Mouse (Mus musculus): ENCODE data around the gene Tfdp1.
"Not testable (repeated sequence)": the region's sequence is repeated elsewhere in the genome, so short reads cannot be mapped to it uniquely, and the experiment has no call there.

Gene Tfdp1

GRCm38 (mm10) chr8:13338255-13338860 is at the start of gene Tfdp1:
Tfdp1 (plus strand) TSS chr8:13338751.
- peak; percentile 86 for DNase-seq (ENCODE audit: low read depth, low spot score)

DNA sequence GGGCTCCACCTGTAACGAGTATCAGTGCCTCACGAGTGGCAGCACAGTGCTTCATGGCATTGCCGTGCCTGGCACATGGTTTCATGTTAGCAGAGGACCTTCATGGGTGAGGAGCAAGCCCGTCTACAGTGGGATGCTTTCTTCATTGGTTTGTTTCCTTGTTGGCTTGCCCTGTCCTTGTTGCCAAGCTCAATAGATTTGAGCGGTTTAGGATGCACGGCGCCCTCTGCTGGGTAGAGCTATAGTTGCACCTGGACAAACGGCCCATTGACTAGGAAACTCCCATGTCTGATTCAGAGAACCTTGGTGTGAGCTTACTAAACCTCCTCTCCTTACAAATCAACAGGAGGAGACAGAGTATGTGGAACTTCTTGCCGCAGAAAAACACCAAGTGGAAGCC is 46.2 kb upstream of the Tfdp1 start:
- DNase-seq (ENCODE audit: low read depth, low spot score): peak; percentile 63

- DNase-seq (ENCODE audit: low read depth, low spot score): no peak
Observed at GRCm38 (mm10) chr8:13293677-13294470, 44.7 kb upstream of the Tfdp1 start.

- no peak for DNase-seq (ENCODE audit: low read depth, low spot score)
Observed at GRCm38 (mm10) chr8:13299571-13299970, 39.0 kb upstream of the Tfdp1 start.

DNA sequence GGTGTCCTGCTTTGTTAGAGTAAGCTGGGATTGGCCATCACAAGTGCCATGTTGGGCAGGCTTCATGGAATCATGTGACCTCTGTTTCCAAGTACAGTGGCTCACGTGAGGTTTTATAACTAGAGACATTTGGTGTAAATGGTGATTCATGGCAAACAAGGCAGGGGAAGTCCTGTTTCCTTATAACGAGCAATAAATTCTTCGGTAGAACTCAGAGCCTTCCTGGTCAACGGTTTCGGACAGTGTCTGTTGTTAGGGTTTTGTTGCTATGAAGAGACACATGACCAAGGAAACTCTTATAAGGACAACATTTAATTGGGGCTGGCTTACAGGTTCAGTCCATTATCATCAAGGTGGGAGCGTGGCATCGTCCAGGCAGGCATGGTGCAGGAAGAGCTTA is 37.5 kb upstream of the Tfdp1 start:
- DNase-seq (ENCODE audit: low read depth, low spot score): no peak

- no peak for DNase-seq (ENCODE audit: low read depth, low spot score)
Observed at GRCm38 (mm10) chr8:13305459-13305858, 33.1 kb upstream of the Tfdp1 start.

- DNase-seq (ENCODE audit: low read depth, low spot score): no peak
Observed at GRCm38 (mm10) chr8:13305884-13306283, 32.7 kb upstream of the Tfdp1 start.

DNA sequence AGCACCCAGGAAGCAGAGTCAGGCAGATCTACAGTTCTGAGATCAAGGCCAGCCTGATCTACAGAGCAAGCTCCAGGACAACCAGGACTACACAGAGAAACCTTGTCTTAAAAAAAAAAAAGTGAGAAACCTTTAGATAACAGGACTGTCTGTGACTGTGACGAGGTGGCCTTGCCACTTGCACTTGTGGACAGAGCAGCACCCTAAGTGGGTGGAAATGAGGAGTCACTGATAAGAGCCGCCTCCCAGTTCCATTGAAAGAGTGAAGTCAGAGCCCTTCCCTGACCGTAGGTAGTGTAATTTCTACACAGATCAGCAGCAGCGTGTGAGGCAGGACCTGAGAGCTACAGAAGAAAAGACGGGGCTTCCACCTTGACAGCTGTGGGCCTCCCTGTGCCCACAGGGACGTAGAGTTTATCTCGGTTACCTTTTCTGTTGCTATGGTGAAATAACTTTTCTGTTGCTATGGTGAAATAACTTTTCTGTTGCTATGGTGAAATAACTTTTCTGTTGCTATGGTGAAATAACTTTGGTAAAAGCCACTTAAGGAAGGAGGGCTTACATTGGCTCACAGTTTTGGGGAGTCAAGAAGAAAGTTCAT is 32.1 kb upstream of the Tfdp1 start:
- no peak for DNase-seq (ENCODE audit: low read depth, low spot score)

- no peak for DNase-seq (ENCODE audit: low read depth, low spot score)
Observed at GRCm38 (mm10) chr8:13306916-13307315, 31.6 kb upstream of the Tfdp1 start.

DNA sequence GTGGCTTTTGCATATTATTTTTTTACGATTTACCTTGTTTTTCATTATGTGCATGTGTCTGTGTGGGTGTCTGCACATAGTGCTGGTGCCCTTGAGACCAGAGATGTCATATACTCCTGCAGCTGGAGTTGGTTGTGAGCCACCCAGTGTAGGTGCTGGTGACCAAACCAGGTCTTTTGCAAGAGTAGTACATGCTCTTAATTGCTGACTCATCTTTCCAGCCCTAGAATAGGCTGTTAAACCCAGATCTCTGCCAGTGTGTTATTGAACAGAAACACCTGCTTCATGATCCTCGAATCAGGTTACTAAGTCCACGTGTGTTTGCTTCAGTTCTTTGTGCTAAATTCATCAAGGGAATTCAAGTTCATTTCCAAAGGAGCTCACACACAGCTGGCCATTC is 23.6 kb upstream of the Tfdp1 start:
- DNase-seq (ENCODE audit: low read depth, low spot score): no peak

DNA sequence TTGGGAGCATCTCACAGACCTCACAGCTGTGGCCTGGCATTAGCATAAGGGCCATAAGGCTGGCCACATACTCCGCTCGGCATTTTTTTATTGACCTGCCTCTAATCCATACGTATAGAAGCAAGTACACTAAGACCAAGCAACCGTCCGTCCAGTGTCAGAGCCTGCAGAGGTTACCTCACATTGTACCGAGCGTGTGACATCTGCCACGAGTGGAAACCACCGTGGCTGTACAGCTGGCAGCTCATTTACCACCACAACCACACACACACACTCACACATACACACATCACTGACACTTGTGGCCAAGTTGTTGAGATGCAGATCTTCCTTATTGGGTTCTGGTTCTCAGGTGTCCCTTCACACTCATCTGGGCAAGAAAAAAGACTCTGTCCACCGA is 21.9 kb upstream of the Tfdp1 start:
- DNase-seq (ENCODE audit: low read depth, low spot score): no peak

DNA sequence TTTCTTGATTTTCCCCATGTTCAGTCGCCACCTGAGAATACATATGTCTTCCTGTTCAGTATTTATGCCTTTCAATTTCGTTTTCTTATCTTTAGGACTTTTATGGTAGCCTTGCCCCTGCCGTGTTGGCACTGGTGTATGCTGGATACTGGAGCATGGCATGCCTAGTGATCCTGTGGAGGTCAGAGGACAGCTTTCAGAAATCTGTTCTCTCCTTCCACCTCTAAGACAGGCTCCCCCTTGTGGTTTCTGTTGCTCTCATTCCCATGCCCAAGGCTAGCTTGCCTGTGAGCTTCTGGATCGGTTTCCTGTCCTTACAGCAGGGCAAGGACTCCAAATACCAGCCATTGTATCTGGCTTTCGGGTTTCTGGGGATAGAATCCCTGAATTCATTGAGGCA is 12.0 kb upstream of the Tfdp1 start:
- no peak for DNase-seq (ENCODE audit: low read depth, low spot score)

- no peak for DNase-seq (ENCODE audit: low read depth, low spot score)
Observed at GRCm38 (mm10) chr8:13334671-13335070, 3.9 kb upstream of the Tfdp1 start.

DNA sequence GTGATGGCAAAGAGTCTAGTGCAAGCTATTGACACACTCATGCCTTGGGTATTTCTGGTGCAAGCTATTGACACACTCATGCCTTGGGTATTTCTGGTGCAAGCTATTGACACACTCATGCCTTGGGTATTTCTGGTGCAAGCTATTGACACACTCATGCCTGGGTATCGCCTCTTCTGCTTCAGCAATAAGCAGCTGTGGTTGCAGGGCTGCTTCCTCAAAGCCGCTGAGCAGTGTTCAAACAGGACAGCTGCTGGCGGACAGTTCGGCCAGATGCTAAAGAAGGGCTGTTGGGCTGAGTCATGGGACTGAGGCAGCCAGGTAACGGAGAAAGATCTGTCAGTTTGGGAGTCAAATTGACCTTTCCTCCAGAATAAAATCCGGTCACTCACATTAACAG is 1.3 kb upstream of the Tfdp1 start:
- DNase-seq (ENCODE audit: low read depth, low spot score): not testable (repeated sequence)

DNA sequence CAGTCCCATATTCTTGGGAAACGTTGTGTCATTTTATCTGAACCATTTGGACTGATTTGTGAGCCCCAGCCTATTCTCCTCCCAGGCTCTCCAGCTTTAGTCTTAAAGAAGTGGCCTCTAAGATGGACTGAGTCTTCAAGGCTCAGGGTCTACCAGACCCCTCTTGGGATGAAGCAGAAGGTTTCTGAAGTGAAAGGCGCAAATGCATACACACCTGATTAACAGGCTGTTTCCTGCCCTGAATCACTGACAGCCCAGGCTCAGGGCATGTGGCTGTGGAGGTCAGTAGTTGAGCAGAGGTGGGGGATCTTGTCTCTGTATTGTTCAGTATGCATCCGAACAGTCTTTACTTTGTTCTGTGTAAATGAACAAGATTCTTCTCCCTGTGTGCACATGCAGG is 873 bp upstream of the Tfdp1 start:
- no peak for DNase-seq (ENCODE audit: low read depth, low spot score)

DNA sequence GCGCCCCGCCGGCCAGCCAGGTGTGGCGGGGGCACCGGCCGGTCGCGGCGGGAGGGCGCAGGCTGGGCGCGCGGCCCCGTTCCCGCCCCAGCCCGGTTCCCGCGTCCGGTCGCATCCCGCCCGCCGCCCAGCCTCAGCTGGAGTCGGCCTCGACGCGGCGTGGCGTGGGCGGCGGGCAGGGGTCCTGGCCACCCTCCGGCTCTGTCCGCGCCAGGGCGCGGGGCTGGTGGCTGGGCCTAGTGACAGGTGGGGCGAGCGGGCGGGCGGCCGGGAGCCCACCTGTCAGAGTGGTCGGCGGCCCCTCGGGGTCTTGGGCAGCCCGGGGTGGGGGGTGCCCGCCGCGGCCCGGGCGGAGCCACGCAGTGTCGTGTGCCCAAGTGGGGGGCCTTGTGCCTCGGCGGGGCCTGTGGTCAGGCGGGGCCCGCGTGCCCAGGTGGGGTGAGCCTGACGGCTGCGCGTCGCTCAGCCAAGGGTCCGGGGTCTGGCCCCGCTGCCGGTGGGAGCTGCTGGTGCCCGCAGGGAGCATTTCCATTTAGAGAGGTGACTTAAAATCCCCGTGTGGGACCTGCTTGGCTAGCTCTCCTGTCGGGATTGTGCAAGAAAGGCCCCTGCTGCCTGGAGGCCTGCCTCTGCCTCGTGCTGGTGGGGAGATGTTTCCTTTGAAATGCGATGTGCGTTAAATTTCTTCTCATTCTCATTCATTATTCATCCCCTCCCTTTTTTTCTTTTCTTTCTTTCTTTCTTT is 522 bp downstream of the Tfdp1 start:
- DNase-seq (ENCODE audit: low read depth, low spot score): no peak

GRCm38 (mm10) chr8:13339646-13339990 is 1.1 kb downstream of the Tfdp1 start:
- no peak for DNase-seq (ENCODE audit: low read depth, low spot score)

DNA sequence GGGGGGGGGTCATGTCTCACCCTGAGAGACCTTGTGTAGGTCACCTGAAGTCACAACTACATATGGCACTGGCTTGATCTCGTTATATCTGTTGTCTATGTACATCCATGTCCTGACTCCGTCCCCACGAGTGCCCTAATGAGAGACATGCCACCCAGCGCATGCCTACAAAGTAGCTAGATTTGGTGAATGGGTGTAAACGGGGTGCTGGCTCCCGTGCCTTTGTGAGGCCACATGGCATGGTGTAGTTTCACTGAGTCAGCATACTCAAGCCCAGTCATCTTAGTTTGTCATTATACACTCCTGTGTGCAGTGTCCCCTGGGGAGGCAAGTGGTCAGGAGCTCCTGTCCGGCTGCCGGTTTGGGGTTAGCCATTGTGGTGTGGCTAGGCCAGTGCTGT is 2.1 kb downstream of the Tfdp1 start:
- DNase-seq (ENCODE audit: low read depth, low spot score): no peak

DNA sequence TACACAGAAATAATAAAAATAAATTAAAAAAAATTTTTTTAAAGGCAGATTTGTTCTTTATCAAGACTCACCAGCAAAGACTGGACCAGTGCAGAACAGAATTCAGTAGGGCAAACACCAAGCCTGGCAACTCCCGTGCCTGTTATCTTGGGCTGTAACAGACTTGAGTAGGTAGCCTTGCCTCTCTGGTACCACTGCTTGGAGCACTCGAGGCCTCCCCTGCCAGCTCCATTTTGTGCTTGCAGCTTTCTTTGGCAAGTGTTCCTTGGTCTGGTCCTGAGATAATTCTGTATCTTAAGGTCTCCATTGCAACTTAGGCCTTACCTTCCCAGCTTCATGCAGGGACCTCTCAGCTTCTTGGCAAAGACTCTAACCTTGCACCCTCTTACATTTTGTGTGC is 3.8 kb downstream of the Tfdp1 start:
- DNase-seq (ENCODE audit: low read depth, low spot score): no peak

DNA sequence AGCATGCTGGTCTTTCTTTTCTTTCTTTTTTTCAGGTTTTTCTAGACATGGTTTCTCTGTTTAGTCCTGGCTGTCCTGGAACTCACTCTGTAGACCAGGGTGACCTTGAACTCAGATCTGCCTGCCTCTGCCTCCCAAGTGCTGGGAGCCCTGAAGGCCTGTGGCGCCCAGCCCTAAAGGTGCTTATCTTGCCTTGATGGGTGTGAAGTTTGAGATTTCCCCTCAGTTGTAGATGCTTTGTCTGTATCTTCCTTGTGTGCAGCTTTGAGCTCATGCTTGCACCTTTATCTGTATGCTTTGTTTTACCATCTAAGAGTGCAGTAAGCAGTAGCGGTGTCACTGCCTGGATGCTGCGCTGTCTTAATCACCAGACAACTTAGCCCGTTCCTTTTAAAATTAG is 4.6 kb downstream of the Tfdp1 start:
- no peak for DNase-seq (ENCODE audit: low read depth, low spot score)

DNA sequence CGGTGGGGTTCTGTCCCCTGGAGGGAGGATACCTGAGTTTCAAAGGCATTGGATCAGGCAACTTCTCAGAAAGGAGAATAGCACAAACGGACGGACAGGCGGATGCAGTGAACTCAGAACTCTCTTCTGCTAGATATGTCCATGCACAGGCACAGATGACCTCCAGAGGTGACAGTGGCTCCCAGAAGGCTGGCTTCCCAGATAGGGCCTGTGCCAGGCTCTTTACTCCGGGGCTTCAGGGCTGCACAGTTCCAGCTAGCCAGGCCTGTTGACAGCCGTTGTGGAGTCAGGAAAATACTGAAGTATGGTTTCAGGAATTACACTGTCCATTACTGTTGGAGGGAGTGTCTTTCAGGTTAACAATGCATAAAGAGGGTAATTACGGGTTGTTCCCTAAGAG is 11.5 kb downstream of the Tfdp1 start:
- no peak for DNase-seq (ENCODE audit: low read depth, low spot score)

GRCm38 (mm10) chr8:13351593-13351992 is 13.0 kb downstream of the Tfdp1 start:
- no peak for DNase-seq (ENCODE audit: low read depth, low spot score)

All from embryo, embryonic 11.5 days (tissue).